25 mouse cellular contexts compared by ENCODE assay signal in genomic region chr6:34000644-34001043, GRCm38 (mm10). TPM values are rescaled to one million over a fixed set of nuclear protein-coding genes. Genes with fewer than 3 reads are reported as not detected.
DNase-seq lines count a peak whose midpoint lies in the region; ATAC-seq lines count a peak whose summit lies in the region.
"Had no signal": no experiment of that assay in that cellular context is flagged by ENCODE, and none has a peak within 500 bp of the region (broad histone marks: within the 10 kb centered on the region; RNA-seq: fewer than 3 reads in every experiment).

No protein-coding gene starts in this region.

- no peak overlapping the region for H3K4me2 ChIP-seq in heart, embryonic 12.5 days
- H3K4me2 ChIP-seq: embryonic facial prominence, embryonic 12.5 days; embryonic facial prominence, embryonic 15.5 days; heart, embryonic 11.5 days; heart, embryonic 15.5 days; hindbrain, embryonic 14.5 days had no signal

- no peaks in the 10 kb centered on the region; the same call in 1 of the 2 replicates for H3K27me3 ChIP-seq in heart, embryonic 12.5 days (replicated peaks)
- H3K27me3 ChIP-seq: embryonic facial prominence, embryonic 12.5 days; embryonic facial prominence, embryonic 15.5 days; heart, embryonic 15.5 days had no signal

- peak; percentile 5 for DNase-seq in cerebellum, adult 9-10 months
- peak; percentile 7 to 13 for DNase-seq in B cell, adult 2 months
- no peak for DNase-seq in ovary, adult 18-20 months (ENCODE audit: low spot score)
- DNase-seq in right cerebral cortex, postnatal 25 days: no peak
- DNase-seq: adrenal gland, adult 2 months; adrenal gland, postnatal 14 days; cerebellum, adult 11-12 months; cerebellum, adult 8-10 months; forebrain, postnatal 0 days; gastrocnemius, adult 2 months; gastrocnemius, postnatal 14 days; heart, adult 11 months; heart, postnatal 10 days; heart, postnatal 36 days had no signal

- no peaks in the 10 kb centered on the region for H3K36me3 ChIP-seq in heart, embryonic 12.5 days
- H3K36me3 ChIP-seq: embryonic facial prominence, embryonic 12.5 days; embryonic facial prominence, embryonic 15.5 days; heart, embryonic 15.5 days had no signal

- H3K27ac ChIP-seq in heart, embryonic 12.5 days (ENCODE audit: poor library complexity, severe bottlenecking): no peak overlapping the region
- H3K27ac ChIP-seq: embryonic facial prominence, embryonic 12.5 days; embryonic facial prominence, embryonic 15.5 days; gastrocnemius, adult 2 months; heart, embryonic 15.5 days; hindbrain, embryonic 14.5 days; hindbrain, postnatal 0 days had no signal

- no peak for ATAC-seq in cerebellum, adult (ENCODE audit: insufficient number of reproducible peaks, low FRiP score, low TSS enrichment)
- peak; percentile 69; the same call in 1 of the 2 replicates for ATAC-seq in common myeloid progenitor, adult 5-6 weeks (replicated peaks; ENCODE audit: low read depth, poor library complexity, severe bottlenecking)
- no peak for ATAC-seq in heart, embryonic 12.5 days (ENCODE audit: insufficient number of reproducible peaks, low FRiP score)
- ATAC-seq: forebrain, embryonic 14.5 days; forebrain, postnatal 0 days; hindbrain, postnatal 0 days; inflammation-experienced regulatory T-cells, adult 6 months had no signal

- no peak overlapping the region for H3K4me3 ChIP-seq in heart, embryonic 12.5 days
- H3K4me3 ChIP-seq: embryonic facial prominence, embryonic 12.5 days; embryonic facial prominence, embryonic 15.5 days; gastrocnemius, adult 2 months; heart, embryonic 15.5 days had no signal

- H3K4me1 ChIP-seq in heart, embryonic 12.5 days (replicated peaks): no peaks in the 10 kb centered on the region
- H3K4me1 ChIP-seq: embryonic facial prominence, embryonic 12.5 days; embryonic facial prominence, embryonic 15.5 days; heart, embryonic 15.5 days had no signal

- H3K9ac ChIP-seq in heart, embryonic 12.5 days: no peak overlapping the region
- H3K9ac ChIP-seq: embryonic facial prominence, embryonic 12.5 days; embryonic facial prominence, embryonic 15.5 days; forebrain, postnatal 0 days; heart, embryonic 15.5 days; hindbrain, embryonic 14.5 days had no signal

- H3K9me3 ChIP-seq in heart, embryonic 12.5 days (replicated peaks): no peaks in the 10 kb centered on the region
- H3K9me3 ChIP-seq: embryonic facial prominence, embryonic 12.5 days; embryonic facial prominence, embryonic 15.5 days; heart, embryonic 15.5 days had no signal

- 82% methylated on average over 7 of the region's 7 CpGs for WGBS in heart, embryonic 12.5 days

RNA-seq across cellular contexts. Expression of gene Lrguk, which starts 28.6 kb away (rescaled TPM):
- total RNA-seq in common myeloid progenitor, adult 5-6 weeks (2017): 0.23 and 0.24 TPM in 2 replicates
- 0.65 and 1.1 TPM in 2 replicates for polyA plus RNA-seq in heart, embryonic 12.5 days (2016; fragmentation: Nextera tagmentation; extraction: Ambion mirVana)
- polyA plus RNA-seq: inflammation-experienced regulatory T-cells, adult 6 months had no signal

Comparison
In these comparisons a context has a peak if more than half of its experiments do, and no peak if none do; other contexts are left out.
1. DNase-seq: peak in cerebellum, adult 9-10 months (single experiment) and B cell, adult 2 months (2 of 2); none in ovary, adult 18-20 months (single experiment) and right cerebral cortex, postnatal 25 days (single experiment).